Comparison of ENCODE assay signal across 11 mouse cellular contexts in the genomic region with DNA sequence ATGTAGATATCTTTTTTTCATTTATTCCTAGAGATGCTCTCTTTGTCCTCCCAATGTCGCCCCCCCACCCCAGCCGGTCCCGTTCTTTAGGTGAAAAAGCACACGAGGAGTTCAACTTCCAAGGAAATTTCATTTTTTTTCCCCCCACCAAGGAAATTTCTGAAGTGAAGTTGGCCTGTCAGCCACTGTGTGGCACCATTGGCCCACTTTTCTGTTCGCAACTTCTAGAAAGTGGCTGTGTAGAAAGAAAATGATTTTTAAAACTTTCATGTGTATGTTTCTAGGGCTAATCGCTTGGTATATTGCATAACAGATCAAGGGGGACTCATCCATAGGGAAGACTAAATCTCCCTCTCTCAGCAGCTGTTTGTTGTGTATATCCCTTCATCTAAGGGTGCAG. TPM values are rescaled to one million over a fixed set of nuclear protein-coding genes. Genes with fewer than 3 reads are reported as not detected.
DNase-seq lines count a peak whose midpoint lies in the region; TF ChIP-seq lines count a peak whose summit lies in the region.
"Had no signal": no experiment of that assay in that cellular context is flagged by ENCODE, and none has a peak within 500 bp of the region (broad histone marks: within the 10 kb centered on the region; RNA-seq: fewer than 3 reads in every experiment).

No protein-coding gene starts in this region.

- H3K4me3 ChIP-seq in E14TG2a.4 (replicated peaks; ENCODE audit: low read length): no peak overlapping the region
- no peak overlapping the region for H3K4me3 ChIP-seq in hindbrain, embryonic 10.5 days
- H3K4me3 ChIP-seq: neural tube, embryonic 13.5 days had no signal

- intact Hi-C loops in heart, postnatal 14 days (cut with DNase I): loop anchor here (1.0 to 5.0 kb wide), 2 partner anchors 172 to 871 kb away; no protein-coding TSS in a partner anchor

- peak; percentile 7 to 20 for DNase-seq in heart, postnatal 14 days
- DNase-seq in heart, adult 11 months: no peak
- peak; percentile 9 for DNase-seq in lung, postnatal 10 days
- DNase-seq in lung, adult 18-20 months: no peak
- DNase-seq in brain, adult 2 months (ENCODE audit: low read depth, low spot score): peak; percentile 26
- no peak for DNase-seq in hindbrain, embryonic 10.5 days (ENCODE audit: low spot score)
- DNase-seq: heart, postnatal 4 days; kidney, postnatal 14 days; thymus, postnatal 25 days had no signal

- 79% methylated on average over 6 of the region's 6 CpGs for WGBS in hindbrain, embryonic 10.5 days

- no peak overlapping the region for H3K27ac ChIP-seq in hindbrain, embryonic 10.5 days
- H3K27ac ChIP-seq: neural tube, embryonic 13.5 days had no signal

- peak; percentile 11; the same call in 1 of the 2 replicates for TF ChIP-seq CTCF in E14TG2a.4 (conservative IDR thresholded peaks at IDR 0.05; ENCODE audit: low read length)

- H3K27me3 ChIP-seq in E14TG2a.4 (ENCODE audit: insufficient read depth, low read length): no peaks in the 10 kb centered on the region
- 0 out of 2 replicates have a peak, but pooled peaks cover under 1% of the 10 kb centered on the region for H3K27me3 ChIP-seq in hindbrain, embryonic 10.5 days (ENCODE audit: insufficient read depth, poor library complexity, severe bottlenecking)
- H3K27me3 ChIP-seq: neural tube, embryonic 13.5 days had no signal

- H3K36me3 ChIP-seq in E14TG2a.4 (ENCODE audit: insufficient read depth, low read length): no peaks in the 10 kb centered on the region
- no peaks in the 10 kb centered on the region for H3K36me3 ChIP-seq in hindbrain, embryonic 10.5 days
- H3K36me3 ChIP-seq: neural tube, embryonic 13.5 days had no signal

- H3K4me1 ChIP-seq in E14TG2a.4 (replicated peaks; ENCODE audit: low read depth, low read length): no peaks in the 10 kb centered on the region
- no peaks in the 10 kb centered on the region for H3K4me1 ChIP-seq in hindbrain, embryonic 10.5 days (replicated peaks)
- H3K4me1 ChIP-seq: neural tube, embryonic 13.5 days had no signal

- H3K9me3 ChIP-seq in E14TG2a.4 (ENCODE audit: low read length): no peaks in the 10 kb centered on the region
- no peaks in the 10 kb centered on the region for H3K9me3 ChIP-seq in hindbrain, embryonic 10.5 days
- H3K9me3 ChIP-seq: neural tube, embryonic 13.5 days had no signal

RNA-seq across cellular contexts. Expression of a gene that starts 49.6 kb away (rescaled TPM):
- total RNA-seq in heart, postnatal 14 days (2021): 10 to 100 TPM; 32.4 to 35.6 TPM
- 58.1 and 71.7 TPM in 2 replicates for polyA plus RNA-seq in hindbrain, embryonic 10.5 days (2016; fragmentation: Nextera tagmentation; extraction: Ambion mirVana)

Comparison
In these comparisons a context has a peak if more than half of its experiments do, and no peak if none do; other contexts are left out.
1. DNase-seq: peak in heart, postnatal 14 days (2 of 2), lung, postnatal 10 days (single experiment) and brain, adult 2 months (single experiment); none in heart, adult 11 months (single experiment), lung, adult 18-20 months (0 of 2) and hindbrain, embryonic 10.5 days (single experiment).